Mouse (Mus musculus): ENCODE measurements around the gene Snap47. TPM values are rescaled to one million over a fixed set of nuclear protein-coding genes. Genes with fewer than 3 reads are reported as not detected.
"Not testable (repeated sequence)": the region's sequence is repeated elsewhere in the genome, so short reads cannot be mapped to it uniquely, and the experiment has no call there.

Snap47 gene
- polyA plus RNA-seq, 1 experiment from 2014 or later: 448 TPM

GRCm38 (mm10) chr11:59389617-59390016 lies 61.4 kb downstream of the Snap47 start:
- H3K27ac ChIP-seq: no peak overlapping the region
- no peak overlapping the region for H3K4me2 ChIP-seq
- H3K4me3 ChIP-seq: no peak overlapping the region
- no peaks in the 10 kb centered on the region for H3K27me3 ChIP-seq
- no peaks in the 10 kb centered on the region for H3K36me3 ChIP-seq
- H3K4me1 ChIP-seq (replicated peaks): peaks cover 17% of the 10 kb centered on the region
- 68% methylated on average over 4 of the region's 4 CpGs for WGBS
- H3K9ac ChIP-seq: no peak overlapping the region
- ATAC-seq (ENCODE audit: low FRiP score): no peak
- no peaks in the 10 kb centered on the region for H3K9me3 ChIP-seq

GRCm38 (mm10) chr11:59388806-59389205 lies 62.2 kb downstream of the Snap47 start:
- ATAC-seq (ENCODE audit: low FRiP score): no peak
- peaks cover 17% of the 10 kb centered on the region for H3K4me1 ChIP-seq (replicated peaks)
- no peaks in the 10 kb centered on the region for H3K36me3 ChIP-seq
- H3K9ac ChIP-seq: no peak overlapping the region
- no peaks in the 10 kb centered on the region for H3K9me3 ChIP-seq
- WGBS: 86% methylated on average over 4 of the region's 4 CpGs
- no peak overlapping the region for H3K4me2 ChIP-seq
- no peak overlapping the region for H3K27ac ChIP-seq
- no peak overlapping the region for H3K4me3 ChIP-seq
- no peaks in the 10 kb centered on the region for H3K27me3 ChIP-seq

- ATAC-seq (ENCODE audit: low FRiP score): no peak
- Histone ChIP-seq H3K36me3 (no peaks in the 10 kb centered on the region), H3K9me3 (no peaks in the 10 kb centered on the region), H3K27ac (no peak overlapping the region), H3K27me3 (no peaks in the 10 kb centered on the region), H3K4me2 (no peak overlapping the region), H3K9ac (no peak overlapping the region), H3K4me3 (no peak overlapping the region), H3K4me1 (replicated peaks) (peaks cover 12% of the 10 kb centered on the region)
- WGBS: 68% methylated on average over 4 of the region's 4 CpGs
These were observed 63.5 kb downstream of the Snap47 start for GRCm38 (mm10) chr11:59387471-59387870.

- ATAC-seq (ENCODE audit: low FRiP score): no peak
- no peak overlapping the region for H3K4me2 ChIP-seq
- WGBS: 12% methylated on average over 8 of the region's 8 CpGs
- H3K4me1 ChIP-seq (replicated peaks): peaks cover 12% of the 10 kb centered on the region
- H3K9ac ChIP-seq: no peak overlapping the region
- no peak overlapping the region for H3K27ac ChIP-seq
- no peaks in the 10 kb centered on the region for H3K36me3 ChIP-seq
- no peaks in the 10 kb centered on the region for H3K9me3 ChIP-seq
- H3K4me3 ChIP-seq: no peak overlapping the region
- H3K27me3 ChIP-seq: no peaks in the 10 kb centered on the region
These were observed 65.9 kb downstream of the Snap47 start for GRCm38 (mm10) chr11:59385123-59385522.

GRCm38 (mm10) chr11:59384441-59384959 lies 66.5 kb downstream of the Snap47 start:
- Histone ChIP-seq H3K4me3 (no peak overlapping the region), H3K9ac (0 out of 2 replicates have a peak overlapping the region, but pooled peaks have one; percentile 29), H3K27me3 (no peaks in the 10 kb centered on the region), H3K9me3 (no peaks in the 10 kb centered on the region), H3K4me2 (no peak overlapping the region), H3K36me3 (no peaks in the 10 kb centered on the region), H3K27ac (no peak overlapping the region), H3K4me1 (replicated peaks) (peaks cover 12% of the 10 kb centered on the region)
- 48% methylated on average over 7 of the region's 7 CpGs for WGBS
- no peak for ATAC-seq (ENCODE audit: low FRiP score)

- no peak for ATAC-seq (ENCODE audit: low FRiP score)
- H3K4me1 ChIP-seq (replicated peaks): peaks cover 4% of the 10 kb centered on the region; the same call in 1 of the 2 replicates
- H3K27ac ChIP-seq: no peak overlapping the region
- H3K4me3 ChIP-seq: no peak overlapping the region
- no peak overlapping the region for H3K4me2 ChIP-seq
- no peak overlapping the region for H3K9ac ChIP-seq
- no peaks in the 10 kb centered on the region for H3K36me3 ChIP-seq
- no peaks in the 10 kb centered on the region for H3K27me3 ChIP-seq
- no peaks in the 10 kb centered on the region for H3K9me3 ChIP-seq
These were observed 71.4 kb downstream of the Snap47 start for GRCm38 (mm10) chr11:59379547-59379946.

- no peaks in the 10 kb centered on the region for H3K36me3 ChIP-seq
- 84% methylated on average over 3 of the region's 3 CpGs for WGBS
- no peak overlapping the region for H3K4me3 ChIP-seq
- no peaks in the 10 kb centered on the region for H3K27me3 ChIP-seq
- no peak overlapping the region for H3K9ac ChIP-seq
- H3K27ac ChIP-seq: no peak overlapping the region
- H3K4me2 ChIP-seq: no peak overlapping the region
- H3K9me3 ChIP-seq: no peaks in the 10 kb centered on the region
- no peaks in the 10 kb centered on the region for H3K4me1 ChIP-seq (replicated peaks)
- no peak for ATAC-seq (ENCODE audit: low FRiP score)
These were observed 73.0 kb downstream of the Snap47 start for GRCm38 (mm10) chr11:59377999-59378398.

- Histone ChIP-seq H3K4me3 (no peak within 1 kb of the TSS), H3K36me3 (no peaks in the 10 kb centered on the region), H3K9ac (no peak within 1 kb of the TSS), H3K27ac (no peak within 1 kb of the TSS), H3K9me3 (no peaks in the 10 kb centered on the region), H3K4me1 (replicated peaks) (no peaks in the 10 kb centered on the region), H3K4me2 (no peak within 1 kb of the TSS), H3K27me3 (no peaks in the 10 kb centered on the region)
- WGBS: 74% methylated on average over 16 of the region's 16 CpGs
- no peak for ATAC-seq (ENCODE audit: low FRiP score)
These were observed 75.5 kb downstream of the Snap47 start, which contains the start of gene Prss38 for GRCm38 (mm10) chr11:59375475-59375874. Gene Prss38 (minus strand): TSS chr11:59375657.

GRCm38 (mm10) chr11:59369848-59370247 lies 81.1 kb downstream of the Snap47 start:
- no peaks in the 10 kb centered on the region for H3K36me3 ChIP-seq
- no peaks in the 10 kb centered on the region for H3K27me3 ChIP-seq
- 82% methylated on average over 11 of the region's 11 CpGs for WGBS
- H3K4me1 ChIP-seq (replicated peaks): peaks cover 16% of the 10 kb centered on the region
- no peak for ATAC-seq (ENCODE audit: low FRiP score)
- no peak overlapping the region for H3K9ac ChIP-seq
- H3K4me2 ChIP-seq: no peak overlapping the region
- H3K9me3 ChIP-seq: no peaks in the 10 kb centered on the region
- H3K4me3 ChIP-seq: no peak overlapping the region
- H3K27ac ChIP-seq: no peak overlapping the region

GRCm38 (mm10) chr11:59367955-59368354 lies 83.0 kb downstream of the Snap47 start:
- not testable (repeated sequence) for ATAC-seq (ENCODE audit: low FRiP score); H3K36me3 ChIP-seq
- 89% methylated on average over 4 of the region's 4 CpGs for WGBS

GRCm38 (mm10) chr11:59366633-59367032 lies 84.4 kb downstream of the Snap47 start:
- Histone ChIP-seq H3K36me3 (no peaks in the 10 kb centered on the region), H3K4me2 (no peak overlapping the region), H3K4me3 (no peak overlapping the region), H3K9ac (no peak overlapping the region), H3K27ac (no peak overlapping the region; the same call in 1 of the 2 replicates), H3K4me1 (replicated peaks) (peaks cover 18% of the 10 kb centered on the region), H3K27me3 (no peaks in the 10 kb centered on the region), H3K9me3 (no peaks in the 10 kb centered on the region)
- ATAC-seq (ENCODE audit: low FRiP score): no peak
- WGBS: 21% methylated on average over 3 of the region's 3 CpGs

More at GRCm38 (mm10) chr11:59367955-59368354, 83.0 kb downstream of the Snap47 start:
- not testable (repeated sequence) for H3K9me3 ChIP-seq, H3K4me3 ChIP-seq, H3K9ac ChIP-seq, H3K4me2 ChIP-seq, H3K27me3 ChIP-seq, H3K27ac ChIP-seq
- peaks cover 18% of the 10 kb centered on the region for H3K4me1 ChIP-seq (replicated peaks)

- Histone ChIP-seq H3K9ac (no peak overlapping the region), H3K9me3 (no peaks in the 10 kb centered on the region), H3K4me1 (replicated peaks) (peaks cover 18% of the 10 kb centered on the region), H3K4me3 (no peak overlapping the region), H3K27ac (0 out of 2 replicates have a peak overlapping the region, but pooled peaks have one; percentile 13), H3K27me3 (no peaks in the 10 kb centered on the region), H3K36me3 (no peaks in the 10 kb centered on the region), H3K4me2 (no peak overlapping the region)
- ATAC-seq (ENCODE audit: low FRiP score): no peak
- 46% methylated on average over 3 of the region's 3 CpGs for WGBS
These were observed 85.0 kb downstream of the Snap47 start for GRCm38 (mm10) chr11:59366031-59366430.

- peak overlapping the region; percentile 51 for H3K9ac ChIP-seq
- no peak overlapping the region for H3K4me2 ChIP-seq
- peaks cover 18% of the 10 kb centered on the region for H3K4me1 ChIP-seq (replicated peaks)
- no peaks in the 10 kb centered on the region for H3K36me3 ChIP-seq
- H3K27me3 ChIP-seq: no peaks in the 10 kb centered on the region
- no peak overlapping the region for H3K4me3 ChIP-seq
- ATAC-seq (ENCODE audit: low FRiP score): no peak
- no peaks in the 10 kb centered on the region for H3K9me3 ChIP-seq
- no peak overlapping the region for H3K27ac ChIP-seq
- WGBS: 53% methylated on average over 3 of the region's 3 CpGs
These were observed 86.6 kb downstream of the Snap47 start for GRCm38 (mm10) chr11:59364417-59364816.

Measured in hindbrain, embryonic 13.5 days (tissue).